In the genomic region with DNA sequence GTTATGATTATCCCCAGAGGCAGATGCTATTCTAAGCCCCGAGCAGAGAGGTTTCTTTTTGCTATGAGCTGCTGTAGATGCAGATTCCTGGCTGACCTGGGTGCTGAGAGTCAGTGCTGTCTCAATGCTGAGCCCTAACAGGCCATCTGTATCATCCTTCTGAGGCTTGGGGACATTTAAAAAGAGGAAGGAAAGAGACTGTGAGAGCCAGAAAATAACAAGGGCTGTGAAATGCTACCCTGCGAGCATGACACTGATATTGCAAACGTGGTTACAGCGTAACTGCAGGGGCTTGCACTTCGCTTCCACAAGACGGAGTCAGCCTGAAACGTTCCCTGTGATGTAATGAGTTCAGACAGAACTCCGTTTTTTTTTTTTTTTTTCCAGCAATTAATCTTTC, we compare ENCODE assay signal across 15 mouse cellular contexts.
"Had no signal": no experiment of that assay in that cellular context is flagged by ENCODE, and none has a peak within 500 bp of the region (broad histone marks: within the 10 kb centered on the region; RNA-seq: fewer than 3 reads in every experiment).

No protein-coding gene starts in this region.

- H3K36me3 ChIP-seq: liver, embryonic 13.5 days had no signal

- H3K4me3 ChIP-seq: left cerebral cortex, adult 2 months; liver, embryonic 13.5 days had no signal

- H3K9me3 ChIP-seq: liver, embryonic 13.5 days had no signal

- H3K27ac ChIP-seq: left cerebral cortex, adult 2 months; liver, embryonic 13.5 days; stomach, postnatal 0 days had no signal

- DNase-seq: kidney, adult 18-20 months; kidney, adult 9 months; kidney, postnatal 36 days; layer of hippocampus, postnatal 36 days; liver, embryonic 13.5 days; lung, adult 2 months; midbrain, embryonic 14.5 days; right cerebral cortex, postnatal 4 days; thymus, adult 2 months; thymus, postnatal 14 days; thymus, postnatal 4 days had no signal

- H3K4me2 ChIP-seq: liver, embryonic 13.5 days; midbrain, embryonic 11.5 days had no signal

- H3K9ac ChIP-seq: liver, embryonic 13.5 days had no signal

- H3K27me3 ChIP-seq: liver, embryonic 13.5 days had no signal

- ATAC-seq: lung, postnatal 0 days had no signal
